Mouse (Mus musculus): Measurements from ENCODE around the gene Chst4.

Gene Chst4

GRCm38 (mm10) chr8:110006312-110007023, 33.1 kb downstream of the Chst4 start:
- DNase-seq: no peak

DNA sequence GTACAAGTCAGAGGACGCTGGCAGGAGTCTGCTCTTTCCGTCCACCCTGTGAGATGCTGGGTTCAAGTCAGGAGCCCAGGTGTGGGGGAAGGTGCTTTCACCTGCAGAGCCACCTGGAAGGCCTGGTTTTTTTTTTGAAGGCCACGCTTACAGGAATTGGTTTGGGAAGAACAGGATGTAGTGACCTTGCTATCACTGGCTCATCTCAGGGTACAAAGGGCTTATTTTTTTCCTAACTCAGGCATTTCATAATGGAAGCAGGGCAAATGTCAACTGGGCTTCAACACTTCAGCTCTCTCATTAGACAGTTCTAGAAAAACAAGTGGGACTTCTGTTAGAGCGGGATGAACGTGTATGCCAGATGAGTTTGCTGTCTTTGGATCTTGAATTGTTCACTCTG, 35.2 kb downstream of the Chst4 start:
- DNase-seq: no peak

GRCm38 (mm10) chr8:110002953-110003352, 36.6 kb downstream of the Chst4 start:
- peak; percentile 48 to 58 for DNase-seq

DNA sequence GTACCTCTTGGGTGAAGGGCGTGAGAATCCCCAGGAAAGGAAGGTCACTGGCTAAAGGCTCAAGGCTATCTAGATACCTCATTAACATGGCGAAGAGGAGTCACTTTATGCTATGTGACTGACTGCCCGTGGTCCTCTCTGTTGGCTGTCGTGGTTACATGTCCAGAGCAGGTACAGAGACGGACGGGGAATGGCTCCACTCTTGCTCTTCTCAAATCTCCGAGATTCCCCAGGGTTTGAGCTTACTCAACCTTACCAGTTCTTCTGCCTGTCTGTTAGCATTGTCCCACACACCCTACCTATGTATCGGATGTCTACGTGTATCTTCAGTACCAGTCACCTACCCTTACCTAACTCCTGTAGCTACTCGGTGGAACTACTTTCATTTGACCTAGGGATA, 39.6 kb downstream of the Chst4 start:
- no peak for DNase-seq

- DNase-seq: peak; percentile 38 to 53
These were observed 41.5 kb downstream of the Chst4 start for GRCm38 (mm10) chr8:109998066-109998465.

- DNase-seq: peak; percentile 63 to 79
These were observed 42.2 kb downstream of the Chst4 start for GRCm38 (mm10) chr8:109997381-109997780.

DNA sequence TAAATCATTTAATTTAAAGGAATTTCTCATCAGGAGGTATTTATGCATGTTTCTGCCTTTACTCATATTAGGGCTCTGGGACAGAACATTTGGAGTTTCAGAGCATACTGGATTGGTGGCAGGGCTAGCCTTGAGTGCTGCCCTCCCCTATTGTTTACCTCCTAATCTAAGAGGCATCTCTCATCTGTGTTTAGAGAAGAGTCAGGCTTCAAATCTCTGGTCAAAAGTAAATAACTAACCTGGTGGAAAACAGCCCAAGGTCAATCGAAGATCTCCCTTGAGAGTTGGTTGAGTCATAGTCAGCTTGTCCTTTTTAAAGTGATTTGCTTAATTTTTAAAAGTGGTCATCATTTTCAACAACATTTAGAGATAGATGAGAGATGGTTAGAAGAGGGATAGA, 46.6 kb downstream of the Chst4 start:
- no peak for DNase-seq

DNA sequence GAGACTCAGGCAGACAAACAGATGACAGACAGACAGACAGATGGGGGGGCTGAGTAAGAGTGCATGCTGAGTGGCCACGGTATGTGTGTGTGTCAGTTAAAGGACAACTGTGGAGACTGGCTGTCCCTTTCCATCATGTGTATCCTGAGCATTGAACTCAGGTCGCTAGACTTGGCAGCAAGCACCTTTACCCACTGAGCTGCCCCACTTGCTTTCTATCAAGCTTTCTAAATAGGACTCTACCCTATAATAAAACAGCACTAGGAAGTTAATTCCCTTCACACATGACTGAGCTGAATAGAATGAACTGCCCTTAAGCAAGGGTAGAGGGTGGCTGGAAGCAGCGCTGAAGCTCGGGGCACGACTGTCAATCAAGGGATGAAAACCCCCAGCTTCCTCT, 47.4 kb downstream of the Chst4 start:
- DNase-seq: peak in 1 of 2 experiments; percentile 18

DNA sequence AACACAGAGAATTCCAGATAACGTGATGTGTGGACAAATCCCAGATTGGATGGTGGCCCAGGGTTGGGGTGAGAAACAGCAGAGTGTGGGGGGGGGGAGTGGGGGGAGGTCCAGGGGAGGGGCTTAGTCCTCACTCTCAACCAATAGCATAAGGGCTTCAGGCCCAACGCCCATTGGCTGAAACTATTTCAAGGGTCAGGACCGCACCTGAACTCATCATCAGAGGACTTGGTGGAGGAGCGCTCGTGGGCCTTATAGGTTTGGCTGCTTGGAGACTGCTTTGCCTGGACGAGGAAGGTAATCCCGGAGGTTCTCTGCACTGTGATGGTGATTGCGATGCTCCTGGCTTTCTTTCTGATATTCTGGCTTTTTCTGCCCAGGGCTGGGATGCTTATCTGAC, 49.3 kb downstream of the Chst4 start, which contains the start of gene Tat:
Gene Tat, plus strand, starts transcription at position 214 of the 400 bp plus-strand sequence.
- peak in 1 of 2 experiments; percentile 23 for DNase-seq

DNA sequence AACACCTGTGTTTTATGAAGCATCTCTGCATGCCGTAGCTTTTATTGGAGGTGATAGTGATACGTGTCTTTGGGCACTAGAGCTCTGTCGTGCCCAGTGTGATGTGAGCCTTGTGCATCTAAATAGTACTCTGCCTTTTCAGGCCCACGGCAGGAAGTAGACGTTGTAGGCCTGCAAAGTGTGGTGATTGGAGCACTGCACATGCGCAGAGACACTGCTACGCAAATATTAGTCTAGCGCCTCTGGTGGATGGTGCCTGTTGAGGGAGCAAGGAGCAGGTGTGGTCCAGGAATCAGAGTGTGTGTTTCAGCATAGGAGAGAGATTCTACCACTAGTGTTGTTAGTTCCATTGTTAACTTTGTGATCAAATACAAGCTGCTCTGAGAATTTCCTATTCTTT, 50.4 kb downstream of the Chst4 start:
- DNase-seq: no peak

DNA sequence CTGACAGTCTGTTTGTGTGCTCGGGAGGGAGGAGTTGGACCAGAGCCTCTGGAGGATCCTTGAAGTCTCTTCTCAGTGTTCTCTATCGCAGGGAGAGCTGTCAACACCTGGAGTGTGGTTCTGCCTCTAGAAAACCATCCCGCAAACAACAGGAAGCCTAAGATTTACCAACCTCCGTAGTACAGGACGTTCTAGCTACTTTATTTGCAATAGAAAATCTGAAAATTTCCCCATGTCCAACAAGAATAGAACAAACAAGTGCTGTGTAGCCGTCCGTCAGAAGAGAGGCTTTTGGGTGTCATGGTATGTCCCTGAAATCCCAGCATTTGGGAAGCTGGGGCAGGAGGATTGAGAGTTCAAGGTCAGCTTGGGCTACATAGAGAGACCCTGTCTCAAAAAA, 51.8 kb downstream of the Chst4 start:
- no peak for DNase-seq

GRCm38 (mm10) chr8:109986384-109986783, 53.2 kb downstream of the Chst4 start:
- DNase-seq: peak; percentile 82 to 85

DNA sequence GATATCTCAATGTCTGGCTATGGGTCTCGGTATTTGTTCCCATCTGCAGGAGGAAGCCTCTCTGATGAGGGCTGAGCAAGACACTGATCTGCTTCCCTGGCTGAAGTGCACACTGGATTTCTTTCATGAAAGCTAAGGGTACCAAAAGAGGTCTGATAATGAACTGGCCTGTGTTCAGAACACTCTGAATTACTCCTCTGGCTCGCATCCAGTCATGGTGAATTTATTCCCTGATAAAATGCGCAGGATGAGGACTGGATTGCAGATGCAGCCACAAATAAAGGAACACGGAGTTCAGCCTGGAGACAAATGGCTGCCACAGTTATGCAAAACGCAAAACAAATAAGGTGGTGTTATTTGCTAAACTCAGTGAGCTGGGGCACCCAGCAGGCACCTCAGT, 55.6 kb downstream of the Chst4 start:
- DNase-seq: peak; percentile 47 to 53

DNA sequence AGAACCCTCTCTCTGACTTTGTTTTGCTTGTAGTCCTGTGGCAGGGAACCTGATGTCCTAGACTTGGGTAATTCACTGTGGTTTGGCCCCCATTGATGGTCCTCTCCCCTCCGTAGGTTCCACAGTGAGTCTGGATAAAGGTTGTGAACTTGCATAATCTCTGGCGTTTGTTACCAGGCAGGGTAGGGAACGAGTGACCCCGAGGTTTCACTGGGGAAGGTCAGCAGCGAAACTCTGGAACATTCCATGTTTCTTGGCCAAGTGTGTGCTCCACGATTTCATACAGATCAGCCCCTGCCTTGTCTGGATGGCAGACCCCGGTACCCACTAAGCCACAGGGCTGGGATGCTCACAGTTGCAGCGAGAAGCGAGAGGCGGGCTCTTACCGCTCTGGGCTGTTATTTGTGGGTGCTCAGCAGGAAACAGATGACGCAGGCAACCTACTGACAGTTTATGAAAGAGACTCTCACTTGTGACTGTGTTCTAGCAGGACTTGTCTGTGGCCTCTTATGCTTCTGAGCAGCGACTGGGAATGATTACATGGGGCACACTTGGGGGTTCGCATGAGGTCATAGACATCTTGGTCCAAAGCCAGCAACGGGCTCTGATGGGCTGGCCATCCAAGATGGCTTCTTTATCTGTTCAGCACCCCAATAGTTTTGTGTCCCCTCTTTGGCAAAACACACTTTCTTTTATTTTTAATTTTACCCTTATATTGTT, 57.0 kb downstream of the Chst4 start:
- peak; percentile 68 to 70 for DNase-seq

GRCm38 (mm10) chr8:109979339-109979738, 60.2 kb downstream of the Chst4 start:
- no peak for DNase-seq

Measured in cerebellum, postnatal 10 days (tissue).